Mouse (Mus musculus) liver, embryonic 11.5 days (tissue): ENCODE results near the gene Scamp2. TPM values are rescaled to one million over a fixed set of nuclear protein-coding genes. Genes with fewer than 3 reads are reported as not detected.

ENCODE experiments used
- ATAC-seq: fragments of 200-750 bp; cut with Nextera tagmentation; replicated peaks from 2 replicates; pipeline ENCODE4 v1.8.0; 2017; ENCODE audit warnings: moderate number of reproducible peaks, mild to moderate bottlenecking, moderate TSS enrichment, moderate library complexity; ENCODE audit not compliant: low FRiP score
- DNase-seq: peaks from one replicate; pipeline ENCODE4 v3.0.0-alpha.2; 2017; ENCODE audit warnings: low spot score
- H3K27ac ChIP-seq: fragments of 300-500 bp; sonication (generic); 2 replicates; pipeline ENCODE4 v1.5.1; 2014; ENCODE audit warnings: mild to moderate bottlenecking, low read depth, low read length, control low read depth
- H3K27me3 ChIP-seq: fragments of 300-500 bp; sonication (generic); replicated peaks from 2 replicates; pipeline ENCODE4 v1.6.1; 2014; ENCODE audit warnings: low read length, mixed read lengths; ENCODE audit not compliant: control insufficient read depth, insufficient read depth
- H3K36me3 ChIP-seq: fragments of 300-500 bp; sonication (generic); 2 replicates; pipeline ENCODE4 v1.6.1; 2014; ENCODE audit warnings: mild to moderate bottlenecking, low read length, moderate library complexity, mixed read lengths; ENCODE audit not compliant: control insufficient read depth, insufficient read depth
- H3K4me1 ChIP-seq: fragments of 300-500 bp; sonication (generic); replicated peaks from 2 replicates; pipeline ENCODE4 v1.6.1; 2014; ENCODE audit warnings: low read length, mixed read lengths; ENCODE audit not compliant: control insufficient read depth, insufficient read depth
- H3K4me2 ChIP-seq: fragments of 300-500 bp; sonication (generic); 2 replicates; pipeline ENCODE4 v1.6.1; 2014; ENCODE audit warnings: mild to moderate bottlenecking, control low read depth, moderate library complexity
- H3K4me3 ChIP-seq: fragments of 300-500 bp; sonication (generic); 2 replicates; pipeline ENCODE4 v1.5.1; 2014; ENCODE audit warnings: low read depth, low read length, control low read depth
- H3K9ac ChIP-seq: fragments of 300-500 bp; sonication (generic); 2 replicates; pipeline ENCODE4 v1.6.1; 2014; ENCODE audit warnings: low read depth, low read length, control low read depth
- H3K9me3 ChIP-seq: fragments of 300-500 bp; sonication (generic); 2 replicates; pipeline ENCODE4 v1.6.1; 2016; ENCODE audit warnings: low read length, inconsistent platforms, mixed read lengths; ENCODE audit not compliant: control insufficient read depth
- WGBS: fragments of 180-500 bp; shearing (Covaris S2); extraction: QIAGEN DNeasy Blood & Tissue Kit; methylation state at CpG from one replicate; pipeline ENCODE4 v1.1.7; 2014; 5-methylcytosine and 5-hydroxymethylcytosine counted together
- polyA plus RNA-seq: library from polyadenylated mRNA; unstranded; fragments of >200 nt; fragmentation: Nextera tagmentation; extraction: Ambion mirVana; gene quantifications from 2 replicates; pipeline ENCODE4 v1.2.1, GENCODE M21; 2014

The Scamp2 gene
- polyA plus RNA-seq, 1 experiment from 2014 or later = 47.6 TPM

DNA sequence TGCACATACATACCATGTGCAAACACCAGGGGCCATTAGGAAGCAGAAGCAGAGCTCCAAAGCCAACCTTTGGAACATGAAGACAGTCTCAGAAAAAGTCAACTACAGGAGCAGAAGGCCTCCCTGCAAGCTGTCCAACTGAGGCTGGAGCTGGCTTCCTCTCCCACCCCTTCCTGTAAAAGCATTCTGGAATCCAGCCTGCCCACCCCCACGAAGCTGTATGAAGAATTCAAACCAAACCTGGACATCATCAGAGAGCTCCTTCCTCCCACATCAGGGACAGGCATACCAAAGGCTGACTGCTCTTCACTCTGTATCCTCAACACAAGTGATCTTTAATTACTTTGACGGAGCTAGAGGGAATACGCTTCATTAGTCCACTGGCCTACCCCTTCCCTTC lies 16.8 kb upstream of the Scamp2 start:
- H3K4me2 ChIP-seq = no peak overlapping the region
- DNase-seq = no peak
- WGBS = 82% methylated on average over 3 of the region's 3 CpGs
- H3K4me3 ChIP-seq = no peak overlapping the region
- no peak for ATAC-seq
- H3K36me3 ChIP-seq = peaks cover 55% of the 10 kb centered on the region
- peaks cover 14% of the 10 kb centered on the region for H3K4me1 ChIP-seq
- no peaks in the 10 kb centered on the region for H3K9me3 ChIP-seq
- H3K27ac ChIP-seq = no peak overlapping the region
- H3K9ac ChIP-seq = no peak overlapping the region
- H3K27me3 ChIP-seq = no peaks in the 10 kb centered on the region

DNA sequence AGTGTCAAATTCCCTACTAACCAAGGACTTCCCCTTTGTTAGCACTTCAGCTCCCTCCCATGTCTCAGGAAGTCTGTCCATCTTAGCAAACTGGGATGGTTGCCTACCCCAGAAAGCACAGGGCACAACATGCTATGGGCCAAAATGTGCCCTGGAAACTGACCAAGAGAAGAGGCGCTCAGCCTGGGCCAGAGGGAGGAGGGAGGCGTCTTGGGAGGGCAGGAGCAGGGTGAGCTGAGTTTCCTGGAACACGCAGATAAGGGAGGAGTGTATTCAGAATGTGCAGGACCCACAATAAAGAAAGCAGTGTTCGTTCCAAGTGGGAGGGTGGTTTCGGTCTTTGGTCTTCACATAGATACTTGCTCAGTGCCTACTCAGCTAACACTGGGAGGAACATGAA lies 13.5 kb upstream of the Scamp2 start:
- H3K36me3 ChIP-seq = peaks cover 42% of the 10 kb centered on the region
- H3K27ac ChIP-seq = no peak overlapping the region
- peaks cover 20% of the 10 kb centered on the region; the same call in 1 of the 2 replicates for H3K4me1 ChIP-seq
- DNase-seq (no peak), ATAC-seq (peak; percentile 65)
- WGBS = 43% methylated on average over 5 of the region's 5 CpGs
- no peak overlapping the region for H3K4me3 ChIP-seq
- H3K27me3 ChIP-seq = no peaks in the 10 kb centered on the region
- H3K9me3 ChIP-seq = no peaks in the 10 kb centered on the region
- H3K4me2 ChIP-seq = no peak overlapping the region
- H3K9ac ChIP-seq = peak overlapping the region; percentile 20; the same call in 1 of the 2 replicates

DNA sequence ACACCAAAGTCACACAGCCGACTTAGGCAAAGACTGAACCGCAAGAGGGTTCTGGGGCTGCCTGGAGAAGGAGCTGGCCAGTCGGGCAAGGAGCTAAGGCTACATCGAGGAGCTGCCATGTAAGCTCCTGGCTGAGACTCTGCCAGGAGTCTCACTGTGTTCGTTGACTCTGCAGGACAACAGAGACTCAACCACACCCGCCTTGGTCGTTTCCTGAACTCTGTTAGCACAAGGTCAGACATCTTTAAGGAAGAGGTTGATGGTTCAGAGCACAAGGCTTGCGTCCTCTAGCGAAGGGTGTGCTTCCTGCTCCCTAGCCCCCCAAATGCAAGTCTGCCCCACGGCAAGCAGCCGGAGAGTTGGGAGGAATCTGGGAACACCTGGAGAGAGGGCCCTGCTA lies 12.9 kb upstream of the Scamp2 start:
- ATAC-seq (no peak), DNase-seq (no peak)
- Histone ChIP-seq H3K27me3 (no peaks in the 10 kb centered on the region), H3K4me1 (peaks cover 20% of the 10 kb centered on the region; the same call in 1 of the 2 replicates), H3K9me3 (no peaks in the 10 kb centered on the region), H3K9ac (no peak overlapping the region), H3K27ac (no peak overlapping the region), H3K4me2 (no peak overlapping the region), H3K36me3 (peaks cover 36% of the 10 kb centered on the region), H3K4me3 (no peak overlapping the region)
- 86% methylated on average over 11 of the region's 11 CpGs for WGBS

GRCm38 (mm10) chr9:57549186-57549585 lies 11.6 kb upstream of the Scamp2 start:
- Histone ChIP-seq H3K27ac (no peak overlapping the region), H3K36me3 (peaks cover 29% of the 10 kb centered on the region), H3K4me1 (peaks cover 20% of the 10 kb centered on the region; the same call in 1 of the 2 replicates), H3K27me3 (no peaks in the 10 kb centered on the region), H3K9ac (no peak overlapping the region), H3K4me2 (no peak overlapping the region), H3K4me3 (no peak overlapping the region), H3K9me3 (no peaks in the 10 kb centered on the region)
- DNase-seq (no peak), ATAC-seq (no peak)
- 91% methylated on average over 4 of the region's 4 CpGs for WGBS

- Histone ChIP-seq H3K9ac (no peak overlapping the region), H3K4me3 (no peak overlapping the region), H3K27me3 (no peaks in the 10 kb centered on the region), H3K4me1 (peaks cover 20% of the 10 kb centered on the region; the same call in 1 of the 2 replicates), H3K4me2 (no peak overlapping the region), H3K36me3 (peaks cover 19% of the 10 kb centered on the region), H3K9me3 (no peaks in the 10 kb centered on the region), H3K27ac (no peak overlapping the region)
- DNase-seq = no peak
- 78% methylated on average over 11 of the region's 11 CpGs for WGBS
- ATAC-seq = no peak
Measured at GRCm38 (mm10) chr9:57550126-57550862, 10.4 kb upstream of the Scamp2 start.

DNA sequence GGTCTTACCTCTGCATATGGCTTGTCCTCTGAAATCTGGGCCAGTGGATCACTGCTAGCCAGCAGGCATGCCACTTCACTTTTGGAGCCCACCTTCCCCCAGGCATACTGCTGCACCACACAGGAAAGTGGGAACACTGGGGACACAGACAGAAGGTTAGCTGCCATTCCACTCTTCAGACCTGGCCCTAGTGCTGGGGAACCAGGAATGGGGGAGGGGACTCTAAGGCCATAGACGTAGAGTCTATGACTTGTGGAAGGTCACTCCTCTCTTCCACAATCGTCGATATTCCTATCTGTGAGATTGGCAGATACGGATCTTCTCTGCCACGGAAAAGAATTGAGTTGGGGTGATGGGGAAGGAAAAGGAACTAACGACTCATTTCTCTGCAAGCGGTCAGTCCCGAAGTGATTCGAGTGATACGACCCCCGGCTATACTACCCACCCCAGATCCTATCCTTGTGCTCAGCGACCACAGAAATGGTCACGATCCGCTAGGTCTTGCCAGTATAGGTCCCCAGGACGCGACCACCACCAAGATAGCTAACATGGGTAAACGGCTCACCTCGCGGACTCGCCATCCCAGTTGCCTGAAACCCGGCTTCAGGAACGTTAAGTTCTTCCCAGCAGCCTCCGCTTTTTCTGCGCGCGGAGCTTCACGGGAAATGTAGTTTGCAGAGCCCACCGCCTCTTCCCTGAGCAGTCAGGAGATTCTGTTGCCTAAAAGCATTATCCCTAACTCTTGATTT lies 8.4 kb upstream of the Scamp2 start, which contains the start of gene Mpi:
Gene Mpi, minus strand, starts transcription at position 625 of the 749 bp plus-strand sequence.
- Histone ChIP-seq H3K4me3 (peak within 1 kb of the TSS; percentile 66), H3K9me3 (no peaks in the 10 kb centered on the region), H3K4me1 (peaks cover 16% of the 10 kb centered on the region; the same call in 1 of the 2 replicates), H3K36me3 (peaks cover 14% of the 10 kb centered on the region), H3K27ac (no peak within 1 kb of the TSS), H3K9ac (peak within 1 kb of the TSS; percentile 58), H3K27me3 (no peaks in the 10 kb centered on the region), H3K4me2 (peak within 1 kb of the TSS; percentile 74)
- WGBS = 3% methylated on average over 28 of the region's 28 CpGs
- ATAC-seq (peak; percentile 47), DNase-seq (peak; percentile 63)

DNA sequence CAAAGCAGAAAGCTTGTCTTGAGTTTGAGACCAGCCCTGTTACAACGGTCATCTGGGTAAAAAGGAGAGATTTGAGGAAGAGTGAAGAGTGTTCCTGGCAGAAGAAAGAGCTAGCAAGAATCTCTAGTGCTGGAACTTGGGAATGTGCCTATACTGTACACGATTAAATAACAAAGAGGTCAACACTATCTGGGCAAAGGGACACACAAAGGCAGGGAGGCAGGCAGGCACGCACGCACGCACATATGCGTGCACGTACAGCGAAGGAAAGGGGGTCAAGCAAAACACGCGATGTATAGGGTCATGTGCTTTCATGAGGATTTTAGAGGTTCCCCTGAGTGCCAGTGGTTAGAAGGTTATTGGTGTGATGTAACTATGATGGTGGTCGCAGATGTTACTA lies 7.6 kb upstream of the Scamp2 start:
- Histone ChIP-seq H3K9me3 (no peaks in the 10 kb centered on the region), H3K4me2 (peak overlapping the region; percentile 0; the same call in 1 of the 2 replicates), H3K4me3 (no peak overlapping the region), H3K27ac (no peak overlapping the region), H3K9ac (no peak overlapping the region), H3K36me3 (peaks cover 8% of the 10 kb centered on the region), H3K4me1 (peaks cover 10% of the 10 kb centered on the region; the same call in 1 of the 2 replicates), H3K27me3 (no peaks in the 10 kb centered on the region)
- WGBS = 68% methylated on average over 11 of the region's 11 CpGs
- no peak for ATAC-seq
- no peak for DNase-seq

DNA sequence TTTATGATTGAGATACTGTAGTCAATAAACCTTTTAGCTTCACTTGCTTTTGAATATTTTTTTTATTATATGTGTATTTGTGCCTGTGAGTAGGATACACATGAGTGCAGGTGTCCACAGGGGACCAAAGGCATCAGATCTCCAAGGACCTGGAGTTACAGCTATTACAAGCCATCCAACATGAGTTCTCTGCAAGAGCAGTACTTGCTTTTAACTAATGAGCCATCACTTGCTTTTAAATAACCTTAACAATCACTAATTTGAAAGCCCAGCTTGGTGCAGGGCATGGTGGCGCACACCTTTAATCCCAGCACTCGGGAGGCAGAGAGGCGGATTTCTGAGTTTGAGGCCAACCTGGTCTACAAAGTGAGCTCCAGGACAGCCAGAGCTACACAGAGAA lies 6.0 kb upstream of the Scamp2 start:
- Histone ChIP-seq H3K36me3 (0 out of 2 replicates have a peak, but pooled peaks cover 4% of the 10 kb centered on the region), H3K4me3 (no peak overlapping the region), H3K9ac (no peak overlapping the region), H3K27me3 (no peaks in the 10 kb centered on the region), H3K9me3 (no peaks in the 10 kb centered on the region), H3K27ac (no peak overlapping the region), H3K4me1 (peaks cover 10% of the 10 kb centered on the region; the same call in 1 of the 2 replicates), H3K4me2 (no peak overlapping the region)
- DNase-seq (no peak), ATAC-seq (no peak)
- 62% methylated on average over 3 of the region's 3 CpGs for WGBS
